Mouse (Mus musculus): Measurements from ENCODE around the gene Eif4e1b.

DNA sequence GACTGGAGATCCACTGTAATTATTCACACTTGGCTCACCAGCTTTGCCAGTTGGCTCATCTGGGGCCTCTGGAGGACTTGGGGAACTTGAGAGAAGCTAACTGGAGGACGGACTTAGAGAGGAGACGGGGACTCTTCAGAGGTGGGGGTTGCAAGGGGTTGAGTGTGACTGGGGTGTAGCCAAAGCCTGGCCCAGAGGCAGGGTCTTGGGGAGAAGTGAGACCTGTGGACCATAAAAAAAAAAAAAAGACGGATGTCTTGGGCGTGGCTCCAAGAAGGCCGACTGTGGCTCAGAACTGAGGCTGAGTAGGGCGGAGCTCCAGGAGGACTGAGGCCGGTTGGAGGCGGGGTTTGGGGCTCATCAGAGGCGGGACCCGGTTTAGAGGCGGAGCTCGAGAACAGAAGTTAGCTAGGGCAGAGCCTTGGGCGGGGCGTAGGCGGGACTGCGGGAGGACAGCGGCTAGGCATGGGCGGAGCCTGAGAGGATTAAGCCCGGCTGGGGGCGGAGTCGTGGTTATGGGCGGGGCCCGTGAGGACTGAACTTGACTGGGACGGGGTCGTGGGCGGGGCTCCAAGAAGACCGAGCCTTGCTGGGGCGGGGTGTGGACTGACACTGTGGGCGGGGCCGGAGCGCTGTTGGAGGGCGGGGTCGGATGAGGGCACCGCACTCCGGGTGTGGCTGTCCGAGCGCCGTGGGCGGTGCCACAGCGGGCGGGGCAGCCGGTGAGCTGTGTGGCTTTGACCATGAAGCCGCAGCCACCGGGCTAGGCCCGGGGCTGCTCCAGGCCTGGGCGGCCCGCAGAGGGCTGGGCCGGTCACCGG lies 5.2 kb downstream of the Eif4e1b start, which contains the start of gene Tspan17:
- no peak for TF ChIP-seq CTCF (IDR thresholded peaks at IDR 0.05; ENCODE audit: low read depth, low read length)
- peak; percentile 27; the same call in 1 of the 2 replicates for TF ChIP-seq POLR2A (IDR thresholded peaks at IDR 0.05; ENCODE audit: borderline replicate concordance, low read depth, low read length)

All from bone marrow macrophage, adult 2 months (primary cell).